Mouse (Mus musculus) heart, embryonic 11.5 days (tissue): ENCODE measurements around the gene Dvl1. TPM values are rescaled to one million over a fixed set of nuclear protein-coding genes. Genes with fewer than 3 reads are reported as not detected.

Experiments
- ATAC-seq: fragments of 200-750 bp; cut with Nextera tagmentation; replicated peaks from 2 replicates; pipeline ENCODE4 v1.8.0; 2017; ENCODE audit warnings: moderate library complexity; ENCODE audit not compliant: insufficient number of reproducible peaks, low FRiP score, low TSS enrichment
- H3K27ac ChIP-seq: fragments of 300-500 bp; sonication (generic); 2 replicates; pipeline ENCODE4 v1.5.1; 2014; ENCODE audit warnings: mild to moderate bottlenecking, low read depth, low read length
- H3K27me3 ChIP-seq: fragments of 300-500 bp; sonication (generic); 2 replicates; pipeline ENCODE4 v1.6.1; 2014; ENCODE audit warnings: mild to moderate bottlenecking, low read length, mixed read lengths; ENCODE audit not compliant: control insufficient read depth, insufficient read depth
- H3K36me3 ChIP-seq: fragments of 300-500 bp; sonication (generic); 2 replicates; pipeline ENCODE4 v1.6.1; 2014; ENCODE audit warnings: mild to moderate bottlenecking, low read length, moderate library complexity, mixed read lengths; ENCODE audit not compliant: control insufficient read depth, insufficient read depth
- H3K4me1 ChIP-seq: fragments of 300-500 bp; sonication (generic); 2 replicates; pipeline ENCODE4 v1.6.1; 2014; ENCODE audit warnings: low read length; ENCODE audit not compliant: control insufficient read depth, insufficient read depth
- H3K4me2 ChIP-seq: fragments of 300-500 bp; sonication (generic); 2 replicates; pipeline ENCODE4 v1.6.1; 2014; ENCODE audit warnings: mild to moderate bottlenecking, moderate library complexity
- H3K4me3 ChIP-seq: fragments of 300-500 bp; sonication (generic); 2 replicates; pipeline ENCODE4 v1.5.1; 2014; ENCODE audit warnings: low read depth, low read length
- H3K9ac ChIP-seq: fragments of 300-500 bp; sonication (generic); 2 replicates; pipeline ENCODE4 v1.6.1; 2014; ENCODE audit warnings: mild to moderate bottlenecking, low read depth, low read length, moderate library complexity
- H3K9me3 ChIP-seq: fragments of 300-500 bp; sonication (generic); replicated peaks from 2 replicates; pipeline ENCODE4 v1.6.1; 2016; ENCODE audit warnings: low read length; ENCODE audit not compliant: control insufficient read depth
- WGBS: fragments of 180-500 bp; shearing (Covaris S2); extraction: QIAGEN DNeasy Blood & Tissue Kit; methylation state at CpG from one replicate; pipeline ENCODE4 v1.1.7; 2014; ENCODE audit not compliant: insufficient replicate concordance; 5-methylcytosine and 5-hydroxymethylcytosine counted together
- polyA plus RNA-seq: library from polyadenylated mRNA; unstranded; fragments of >200 nt; fragmentation: Nextera tagmentation; extraction: Ambion mirVana; gene quantifications from 2 replicates; pipeline ENCODE4 v1.2.1, GENCODE M21; 2014

The Dvl1 gene
- polyA plus RNA-seq, 1 experiment from 2014 or later = 6.8 TPM

- 89% methylated on average over 5 of the region's 5 CpGs for WGBS
- Histone ChIP-seq H3K4me2 (no peak overlapping the region), H3K9ac (no peak overlapping the region)
Observed at GRCm38 (mm10) chr4:155843231-155843630, 4.0 kb upstream of the Dvl1 start.

GRCm38 (mm10) chr4:155847591-155848352 is 570 bp downstream of the Dvl1 start:
- peak overlapping the region; percentile 41; the same call in 1 of the 2 replicates for H3K27ac ChIP-seq
- H3K36me3 ChIP-seq = no peaks in the 10 kb centered on the region
- H3K9ac ChIP-seq = peak overlapping the region; percentile 84
- H3K4me3 ChIP-seq = peak overlapping the region; percentile 83
- H3K4me1 ChIP-seq = peaks cover 11% of the 10 kb centered on the region
- peak overlapping the region; percentile 98 for H3K4me2 ChIP-seq
- ATAC-seq = peak; percentile 20; the same call in 1 of the 2 replicates
- 3% methylated on average over 59 of the region's 69 CpGs for WGBS
- no peaks in the 10 kb centered on the region for H3K9me3 ChIP-seq
- H3K27me3 ChIP-seq = no peaks in the 10 kb centered on the region

More at GRCm38 (mm10) chr4:155843231-155843630, 4.0 kb upstream of the Dvl1 start:
- no peak overlapping the region for H3K4me3 ChIP-seq
- H3K27ac ChIP-seq = no peak overlapping the region
- H3K4me1 ChIP-seq = peaks cover 35% of the 10 kb centered on the region
- H3K27me3 ChIP-seq = peaks cover 5% of the 10 kb centered on the region; the same call in 1 of the 2 replicates
- H3K9me3 ChIP-seq = no peaks in the 10 kb centered on the region
- ATAC-seq = no peak
- no peaks in the 10 kb centered on the region; the same call in 1 of the 2 replicates for H3K36me3 ChIP-seq

- no peak for ATAC-seq
- H3K4me1 ChIP-seq = peaks cover 11% of the 10 kb centered on the region
- H3K4me3 ChIP-seq = peak overlapping the region; percentile 83
- no peaks in the 10 kb centered on the region for H3K27me3 ChIP-seq
- H3K4me2 ChIP-seq = peak overlapping the region; percentile 98
- H3K36me3 ChIP-seq = no peaks in the 10 kb centered on the region
- no peaks in the 10 kb centered on the region for H3K9me3 ChIP-seq
- peak overlapping the region; percentile 84; the same call in 1 of the 2 replicates for H3K9ac ChIP-seq
- H3K27ac ChIP-seq = no peak overlapping the region
- 64% methylated on average over 7 of the region's 7 CpGs for WGBS
Observed at GRCm38 (mm10) chr4:155848434-155849095, 1.4 kb downstream of the Dvl1 start.

DNA sequence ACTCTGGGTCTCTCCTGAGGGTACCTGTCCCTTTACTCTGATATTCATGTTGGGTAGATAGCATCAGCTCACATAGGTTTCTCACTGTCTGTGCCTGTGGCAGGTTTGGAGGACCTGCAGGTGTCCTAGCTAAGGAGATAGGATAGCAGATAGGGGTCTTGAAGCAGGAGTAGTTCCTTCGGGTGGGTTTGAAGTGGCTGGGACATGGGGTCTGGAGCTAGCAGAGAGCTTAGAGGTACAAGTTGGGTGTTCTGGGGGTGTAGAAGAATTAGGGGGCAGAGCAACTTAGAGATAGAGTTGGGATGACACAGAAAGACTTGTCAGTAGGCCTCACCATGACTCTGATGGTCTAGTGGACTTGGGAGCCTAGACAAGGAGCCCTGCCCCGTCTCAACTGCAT is 2.2 kb downstream of the Dvl1 start:
- H3K4me2 ChIP-seq = no peak overlapping the region
- H3K4me1 ChIP-seq = peaks cover 11% of the 10 kb centered on the region
- H3K9me3 ChIP-seq = no peaks in the 10 kb centered on the region
- no peak for ATAC-seq
- no peak overlapping the region for H3K4me3 ChIP-seq
- H3K27ac ChIP-seq = no peak overlapping the region
- no peak overlapping the region for H3K9ac ChIP-seq
- 77% methylated on average over 2 of the region's 2 CpGs for WGBS
- no peaks in the 10 kb centered on the region for H3K27me3 ChIP-seq
- no peaks in the 10 kb centered on the region; the same call in 1 of the 2 replicates for H3K36me3 ChIP-seq

DNA sequence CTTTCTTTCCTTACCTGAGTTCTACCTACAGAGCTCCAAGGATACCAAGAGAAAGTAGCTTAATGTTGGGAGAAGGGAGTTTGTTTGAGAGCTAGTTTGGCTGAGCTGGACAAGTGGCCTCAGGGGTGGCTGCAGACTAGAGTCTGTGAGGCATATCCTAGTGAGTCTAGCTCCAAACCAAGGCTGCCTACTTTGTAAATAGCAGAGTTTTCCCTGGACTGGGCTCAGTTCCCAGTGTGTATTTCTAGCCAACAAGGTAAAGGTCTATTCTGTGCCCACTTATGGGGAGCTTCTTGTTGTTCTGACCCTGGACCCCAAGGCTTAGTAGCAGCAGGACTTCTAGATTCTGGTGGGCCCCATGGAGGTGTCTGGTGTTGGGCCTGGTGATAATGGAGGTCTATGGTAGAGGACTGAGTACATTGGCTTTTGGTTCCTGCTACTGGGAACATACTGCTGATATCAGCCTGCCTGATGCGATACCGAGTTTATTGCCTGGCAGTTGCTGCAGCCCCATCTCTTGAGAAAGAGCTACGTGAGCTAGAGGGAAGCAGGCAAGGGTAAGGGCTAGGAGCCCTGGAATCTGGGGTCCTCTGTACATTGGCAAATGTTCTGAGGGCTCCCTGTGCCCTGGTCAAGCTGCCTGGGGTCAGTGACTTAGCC is 2.7 kb downstream of the Dvl1 start:
- Histone ChIP-seq H3K27me3 (no peaks in the 10 kb centered on the region), H3K4me3 (no peak overlapping the region), H3K27ac (no peak overlapping the region), H3K4me1 (peaks cover 11% of the 10 kb centered on the region), H3K9ac (no peak overlapping the region), H3K36me3 (peaks cover 2% of the 10 kb centered on the region; the same call in 1 of the 2 replicates), H3K9me3 (no peaks in the 10 kb centered on the region), H3K4me2 (no peak overlapping the region)
- no peak for ATAC-seq
- 91% methylated on average over 3 of the region's 3 CpGs for WGBS

GRCm38 (mm10) chr4:155851368-155851767 is 4.2 kb downstream of the Dvl1 start:
- no peaks in the 10 kb centered on the region for H3K27me3 ChIP-seq
- WGBS = 85% methylated on average over 3 of the region's 3 CpGs
- no peak overlapping the region for H3K9ac ChIP-seq
- no peaks in the 10 kb centered on the region for H3K9me3 ChIP-seq
- H3K27ac ChIP-seq = no peak overlapping the region
- peaks cover 11% of the 10 kb centered on the region for H3K4me1 ChIP-seq
- no peak overlapping the region for H3K4me2 ChIP-seq
- ATAC-seq = no peak
- H3K36me3 ChIP-seq = peaks cover 13% of the 10 kb centered on the region
- H3K4me3 ChIP-seq = no peak overlapping the region

DNA sequence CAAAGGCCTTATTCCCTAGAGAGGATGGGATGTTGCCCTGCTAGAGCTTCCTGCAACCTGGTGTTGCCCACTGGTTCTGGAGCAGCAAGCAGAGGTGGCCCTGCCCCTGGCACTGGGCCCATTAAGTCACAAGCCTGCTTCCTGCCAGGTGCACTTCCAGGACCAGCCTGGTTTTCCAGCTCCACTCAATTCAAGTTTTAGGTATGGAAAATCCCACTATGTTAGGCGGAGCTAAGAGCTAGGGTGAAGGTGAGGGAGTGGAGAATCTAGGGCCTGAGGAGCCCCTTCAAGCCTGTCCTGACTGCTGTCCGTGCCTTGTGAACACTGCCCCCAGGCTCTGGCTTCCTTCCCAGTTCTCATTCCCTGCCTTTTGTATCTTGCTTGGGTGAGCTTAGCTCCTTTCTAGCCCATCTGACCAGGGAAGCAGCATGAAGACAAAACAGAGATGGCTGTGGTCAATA is 4.8 kb downstream of the Dvl1 start:
- 78% methylated on average over 2 of the region's 2 CpGs for WGBS
- ATAC-seq = no peak
- no peaks in the 10 kb centered on the region for H3K27me3 ChIP-seq
- H3K27ac ChIP-seq = no peak overlapping the region
- no peak overlapping the region for H3K9ac ChIP-seq
- H3K4me2 ChIP-seq = no peak overlapping the region
- no peak overlapping the region for H3K4me3 ChIP-seq
- H3K4me1 ChIP-seq = peaks cover 11% of the 10 kb centered on the region
- H3K9me3 ChIP-seq = no peaks in the 10 kb centered on the region
- H3K36me3 ChIP-seq = peaks cover 16% of the 10 kb centered on the region

DNA sequence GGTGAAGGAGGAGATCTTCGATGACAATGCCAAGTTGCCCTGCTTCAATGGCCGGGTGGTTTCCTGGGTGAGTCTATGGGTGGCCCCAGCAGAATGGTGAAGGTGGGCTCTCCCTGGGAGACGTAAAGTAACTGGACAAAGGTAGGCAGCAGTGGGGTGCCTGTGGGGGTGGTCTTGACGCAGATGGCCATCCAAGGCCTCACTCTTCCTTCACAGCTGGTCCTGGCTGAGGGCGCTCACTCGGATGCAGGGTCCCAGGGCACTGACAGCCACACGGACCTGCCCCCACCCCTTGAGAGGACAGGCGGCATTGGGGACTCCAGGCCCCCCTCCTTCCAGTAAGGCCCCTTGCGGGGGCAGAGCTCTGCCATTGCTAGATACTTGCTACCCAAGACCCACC is 6.2 kb downstream of the Dvl1 start:
- H3K4me3 ChIP-seq = no peak overlapping the region
- H3K27me3 ChIP-seq = no peaks in the 10 kb centered on the region
- WGBS = 91% methylated on average over 9 of the region's 9 CpGs
- H3K4me1 ChIP-seq = peaks cover 5% of the 10 kb centered on the region
- no peak overlapping the region for H3K9ac ChIP-seq
- H3K9me3 ChIP-seq = no peaks in the 10 kb centered on the region
- no peak for ATAC-seq
- H3K27ac ChIP-seq = no peak overlapping the region
- H3K36me3 ChIP-seq = peaks cover 20% of the 10 kb centered on the region
- H3K4me2 ChIP-seq = no peak overlapping the region
